Mouse (Mus musculus) adrenal gland, postnatal 10 days (tissue): ENCODE measurements at regions not wholly inside any gene's neighbourhood (a gene's known extent, or its start where the extent isn't known, plus 50 kb on each side); places are given as distances from the start of the nearest gene placed in this dataset.

Source experiments
- DNase-seq: peaks from one replicate; pipeline ENCODE4 v3.0.0; 2021; ENCODE audit warnings: mixed read lengths

- DNase-seq, result no peak
These were observed 296.9 kb upstream of the Gm21798 start for GRCm38 (mm10) chr15:64520568-64520967.

DNA sequence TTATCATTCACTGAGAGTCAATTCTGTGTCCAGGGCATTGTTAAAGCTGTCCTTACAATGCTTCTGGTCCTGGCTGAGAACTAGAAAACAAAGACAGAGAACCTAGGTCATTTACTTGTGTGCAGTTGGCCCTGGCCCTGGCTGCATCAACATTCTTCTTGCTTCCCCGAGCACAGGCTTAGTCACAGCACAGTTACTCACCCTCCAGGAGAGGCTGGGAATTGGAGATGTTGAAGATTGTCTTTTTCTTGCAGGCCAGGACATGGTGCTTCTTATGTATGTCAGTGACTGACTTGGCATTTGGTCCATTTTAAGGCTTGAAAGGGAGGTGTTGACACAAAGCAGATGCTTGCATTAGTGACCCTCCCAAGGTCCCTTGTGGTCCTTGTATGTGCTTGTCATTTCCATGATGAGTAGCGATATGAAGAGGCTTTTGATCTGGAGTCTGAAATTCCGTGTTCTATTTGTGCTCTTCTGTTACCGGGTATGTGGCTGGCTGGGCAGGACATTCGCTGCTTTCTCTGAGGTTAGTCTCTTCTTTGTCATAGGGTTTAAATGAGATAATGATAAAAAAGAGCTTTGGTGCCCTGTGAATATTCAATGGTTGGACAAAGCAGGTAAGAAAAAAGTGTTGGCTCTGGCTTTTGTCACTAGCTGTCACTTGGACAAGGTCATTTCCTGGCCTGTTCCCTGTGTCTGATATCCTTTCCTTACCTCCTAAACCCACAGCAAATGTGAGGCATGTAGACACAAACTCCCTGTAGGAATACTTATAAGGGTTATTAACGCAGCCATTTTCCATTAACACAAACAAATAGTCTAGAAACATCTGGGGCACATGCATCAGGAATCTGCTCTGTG, 285.0 kb upstream of the Gm21798 start:
- no peak for DNase-seq

- no peak for DNase-seq
These were observed 284.2 kb upstream of the Gm21798 start for GRCm38 (mm10) chr15:64533169-64533795.

DNA sequence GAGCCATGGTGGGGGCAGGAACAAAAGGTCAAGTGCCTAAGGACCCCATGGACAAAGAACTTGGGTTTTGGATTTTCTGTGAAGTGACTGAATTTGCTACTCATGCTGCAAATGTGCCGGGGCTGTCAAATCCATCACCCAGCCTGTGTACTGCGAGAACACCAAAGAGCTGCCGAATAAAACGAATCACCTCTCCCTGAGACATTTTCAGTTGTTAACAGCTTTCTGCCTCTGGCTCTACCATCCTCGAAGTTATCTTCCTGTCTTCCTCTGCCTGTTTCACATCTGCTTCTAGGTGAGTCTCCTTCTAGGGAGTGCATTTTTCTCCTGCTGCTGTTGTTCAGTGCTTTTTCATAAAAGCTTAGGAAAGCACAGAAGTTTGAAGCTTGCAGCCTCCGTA, 283.3 kb upstream of the Gm21798 start:
- DNase-seq, result no peak

GRCm38 (mm10) chr15:64535160-64535559, 282.3 kb upstream of the Gm21798 start:
- no peak for DNase-seq

GRCm38 (mm10) chr15:64541395-64541794, 276.1 kb upstream of the Gm21798 start:
- DNase-seq, result no peak

DNA sequence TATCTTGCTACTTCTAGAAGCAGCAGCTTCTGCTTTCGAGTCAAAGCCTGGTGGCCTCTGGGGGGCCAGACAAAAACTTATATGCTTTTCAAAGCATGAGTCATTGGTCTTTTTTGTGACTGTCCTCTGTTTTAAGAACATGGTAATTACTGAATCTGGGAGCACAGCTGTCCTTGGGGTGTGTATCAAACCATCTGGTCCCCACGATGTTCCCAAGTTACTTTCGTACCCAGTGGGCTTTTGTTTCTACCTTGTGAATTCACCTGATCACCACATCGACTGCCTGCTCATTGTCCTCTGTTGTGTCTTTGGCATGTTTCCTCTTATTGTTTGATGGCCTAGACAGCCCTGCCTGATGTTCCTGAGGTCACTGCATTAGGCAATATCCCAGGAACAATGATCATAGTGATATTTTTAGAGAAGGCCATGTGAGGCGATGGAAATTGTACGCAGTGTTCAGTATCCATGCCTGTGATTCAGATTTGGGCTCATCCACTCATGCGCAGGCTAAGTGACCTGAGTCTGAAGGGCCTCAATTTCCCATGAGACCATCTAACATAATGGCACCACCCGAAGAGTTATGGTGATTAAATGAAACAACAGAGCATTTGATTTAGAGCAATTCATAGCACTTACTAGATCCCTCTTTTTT, 275.1 kb upstream of the Gm21798 start:
- DNase-seq, result no peak

- no peak for DNase-seq
These were observed 274.6 kb upstream of the Gm21798 start for GRCm38 (mm10) chr15:64542908-64543307.

- no peak for DNase-seq
These were observed 271.5 kb upstream of the Gm21798 start for GRCm38 (mm10) chr15:64546035-64546434.

DNA sequence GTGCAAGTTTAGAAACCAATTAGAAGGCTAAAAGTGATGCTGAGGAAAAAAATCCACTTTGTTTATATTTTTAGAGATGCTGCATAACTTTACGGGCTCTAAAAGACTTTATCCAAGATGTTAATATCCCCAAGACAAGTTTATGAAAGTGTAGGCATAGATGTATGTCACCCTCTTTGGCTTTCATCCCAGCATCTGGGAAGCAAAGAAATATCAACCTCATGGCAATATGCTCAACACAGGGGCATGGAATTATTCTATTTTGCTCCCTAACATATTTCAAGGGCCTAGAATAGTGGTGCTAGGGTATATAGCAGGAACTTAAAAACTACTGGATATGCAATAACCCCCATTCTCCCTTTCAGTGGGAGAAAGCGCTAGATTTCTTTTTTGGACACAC, 260.0 kb upstream of the Gm21798 start:
- no peak for DNase-seq

DNA sequence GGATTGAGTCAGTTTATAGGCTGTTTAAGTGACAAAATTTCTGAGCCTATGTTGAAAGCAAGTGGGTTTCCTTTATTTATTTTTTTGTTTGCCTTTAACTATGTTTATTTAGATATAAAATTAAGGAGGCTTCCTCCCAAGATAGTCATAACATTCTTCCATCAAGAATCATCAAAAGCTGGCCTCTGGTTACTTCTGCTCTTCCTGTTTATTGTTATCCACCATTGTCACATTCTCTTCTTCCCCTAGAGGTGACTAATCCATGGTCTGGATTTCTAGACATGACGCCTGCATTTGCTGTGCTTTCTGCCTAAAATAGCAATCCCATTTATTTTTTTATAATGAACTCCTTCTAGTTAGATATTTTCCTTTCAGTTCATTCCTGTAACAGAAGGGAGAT, 259.3 kb upstream of the Gm21798 start:
- DNase-seq, result no peak

DNA sequence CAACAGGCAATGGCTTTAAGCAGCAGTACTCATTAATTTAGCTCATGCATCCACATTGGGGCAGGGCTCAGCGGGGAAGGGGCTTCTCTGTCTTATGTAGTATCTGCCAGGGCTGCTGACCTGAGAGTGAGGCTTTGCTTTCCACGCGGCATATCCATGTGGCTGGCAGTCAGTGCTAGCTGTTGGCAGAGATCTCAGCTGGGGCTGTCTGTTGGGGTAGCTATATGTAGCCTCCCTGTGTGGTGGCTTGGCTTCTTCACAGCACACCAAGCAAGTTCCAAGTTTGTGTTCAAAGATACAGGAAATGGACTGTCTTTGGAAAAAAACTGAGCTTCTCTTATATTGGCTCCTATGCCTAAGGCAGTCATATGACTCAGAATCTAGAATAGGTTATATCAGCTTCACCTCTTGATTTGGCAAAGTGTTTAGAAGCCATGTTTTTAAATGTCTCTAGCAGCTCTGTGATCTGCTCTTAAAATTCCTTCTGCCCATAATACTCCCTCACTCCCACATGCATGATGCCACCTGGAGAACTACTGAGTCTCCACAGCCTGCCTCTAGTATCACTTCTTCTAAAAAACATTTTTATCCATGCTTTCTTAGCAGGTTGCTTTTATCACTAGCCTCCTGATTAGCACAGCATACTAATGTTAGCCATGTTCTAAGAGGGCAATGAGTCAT, 254.9 kb upstream of the Gm21798 start:
- no peak for DNase-seq

- no peak for DNase-seq
These were observed 252.8 kb upstream of the Gm21798 start for GRCm38 (mm10) chr15:64564703-64565102.

DNA sequence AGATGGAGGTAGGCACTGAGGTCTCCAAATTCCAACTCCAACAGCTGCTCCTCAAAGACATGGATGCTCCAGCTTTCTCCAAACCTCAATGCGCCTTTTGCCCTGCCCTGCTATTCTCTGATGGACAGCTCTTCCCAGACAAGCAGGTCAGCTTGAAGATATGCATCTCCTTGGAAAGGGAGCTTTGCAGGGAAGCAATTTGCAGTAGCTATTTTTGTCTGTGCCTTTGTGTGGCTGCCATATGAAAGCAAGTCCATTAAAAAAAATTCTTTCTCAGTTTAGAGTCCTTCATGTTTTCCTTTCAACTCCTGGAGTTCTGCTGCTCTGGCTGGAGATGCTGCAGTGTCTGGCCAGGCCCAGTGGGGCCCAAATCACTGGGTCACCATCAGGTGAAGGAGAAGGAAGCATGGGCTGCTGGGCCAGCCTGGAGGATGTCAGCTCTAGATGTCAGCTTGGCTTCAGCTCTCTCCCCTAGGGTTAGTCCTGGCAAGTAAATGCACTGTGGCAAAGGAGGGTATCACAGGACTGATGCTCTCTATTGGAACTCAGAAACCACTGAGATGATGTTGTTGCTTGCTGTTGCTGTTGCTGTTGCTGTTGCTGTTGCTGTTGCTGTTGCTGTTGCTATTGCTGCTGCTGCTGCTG, 240.5 kb upstream of the Gm21798 start:
- DNase-seq, result no peak

DNA sequence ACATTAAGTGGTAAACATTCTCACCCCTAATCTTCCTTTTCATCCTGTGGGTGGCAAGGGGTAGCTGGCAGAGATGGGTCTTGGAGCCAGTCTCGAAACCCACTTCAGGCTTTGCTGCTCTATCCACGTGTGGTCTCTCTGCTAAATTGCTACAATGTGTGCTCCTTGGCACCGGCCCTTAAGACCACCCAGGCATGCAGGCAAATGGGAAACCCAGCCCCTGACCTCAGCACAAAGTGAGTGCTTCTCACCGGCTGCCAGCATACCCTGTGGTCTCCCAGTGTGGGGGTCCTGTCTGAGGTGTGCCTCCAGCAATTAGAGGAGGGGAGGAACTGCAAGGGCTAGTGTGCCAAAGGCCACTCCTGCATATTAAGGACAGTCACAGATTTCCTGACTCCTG, 238.5 kb upstream of the Gm21798 start:
- no peak for DNase-seq

DNA sequence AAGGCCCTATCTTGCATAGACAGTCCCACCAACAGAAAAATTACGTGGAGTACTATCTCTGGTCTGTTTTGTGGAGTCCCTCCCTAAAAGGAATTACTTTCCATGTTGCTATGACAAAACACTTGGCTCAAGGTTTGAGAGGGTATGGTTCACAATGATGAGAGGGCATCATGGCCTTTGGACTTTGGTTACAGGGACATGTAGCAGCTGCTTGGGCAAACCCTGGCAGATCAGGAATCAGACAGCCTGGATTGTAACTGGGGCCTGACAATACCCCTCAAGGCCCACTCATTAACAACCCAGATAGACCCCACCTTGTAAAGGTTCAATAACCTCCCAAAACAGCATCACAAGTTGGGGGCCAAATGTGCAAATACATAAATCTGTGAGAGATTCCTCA, 237.0 kb upstream of the Gm21798 start:
- DNase-seq, result no peak

- peak; percentile 37 for DNase-seq
These were observed 236.4 kb upstream of the Gm21798 start for GRCm38 (mm10) chr15:64581046-64581445.

- DNase-seq, result no peak
These were observed 233.4 kb upstream of the Gm21798 start for GRCm38 (mm10) chr15:64584129-64584528.

DNA sequence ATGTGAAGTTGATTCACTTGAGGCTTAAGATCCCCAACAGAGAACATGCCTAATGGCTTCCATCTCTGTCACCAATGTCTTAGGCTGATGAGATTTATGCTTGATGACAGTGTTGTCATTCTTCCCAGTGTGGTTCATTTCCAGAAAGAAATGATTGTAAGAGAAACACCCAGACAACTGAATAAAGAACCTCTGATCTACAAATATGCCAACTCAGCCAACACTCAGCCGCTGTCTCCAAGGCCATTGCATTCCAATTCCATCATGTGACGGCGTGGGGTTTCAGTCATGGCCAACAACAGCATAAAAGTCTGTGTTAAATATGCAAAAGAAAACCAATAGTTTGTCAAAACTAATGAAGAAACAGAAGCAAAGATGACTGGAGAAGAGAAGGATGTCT, 230.7 kb upstream of the Gm21798 start:
- DNase-seq, result no peak

- no peak for DNase-seq
These were observed 227.2 kb upstream of the Gm21798 start for GRCm38 (mm10) chr15:64590092-64590881.

DNA sequence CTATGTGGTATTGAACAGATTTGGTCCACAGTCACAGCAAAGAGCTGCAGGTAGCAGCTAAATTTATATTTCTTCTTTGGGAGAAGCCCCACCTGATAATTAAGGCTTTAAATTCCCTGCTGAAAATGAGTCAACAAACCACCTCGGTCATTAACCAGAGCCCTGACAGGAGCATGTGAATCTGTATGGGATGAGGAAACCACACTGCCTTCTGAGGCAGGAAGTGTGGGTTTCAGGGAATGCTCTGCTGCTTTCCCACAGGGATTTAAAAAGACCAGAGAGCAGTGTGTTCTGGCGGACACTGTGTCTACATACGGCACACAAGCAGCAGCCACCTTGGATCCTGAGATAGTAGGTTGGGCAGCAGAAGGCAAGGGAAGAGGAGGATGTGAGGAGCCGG, 204.0 kb upstream of the Gm21798 start:
- DNase-seq, result no peak
